26 mouse cellular contexts compared by ENCODE assay signal in the genomic region with DNA sequence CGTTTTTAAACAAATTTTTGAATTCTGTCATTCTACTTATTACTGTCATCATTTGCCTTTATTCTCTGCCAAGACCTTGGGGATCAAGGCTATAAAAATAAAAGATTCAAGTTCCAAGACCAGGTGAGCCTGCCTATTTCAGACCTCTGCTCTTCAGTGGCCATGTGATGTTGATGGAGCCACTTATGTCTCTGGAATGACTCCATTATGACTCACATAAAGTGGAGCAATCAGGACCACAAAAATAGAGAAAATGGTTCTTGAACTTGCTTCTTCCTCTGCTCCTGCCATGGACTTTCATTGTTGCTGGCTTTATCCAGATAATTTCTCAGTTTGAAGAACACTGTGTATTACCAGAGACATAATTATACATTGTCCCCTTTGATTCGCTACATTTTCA.
"Had no signal": no experiment of that assay in that cellular context is flagged by ENCODE, and none has a peak within 500 bp of the region (broad histone marks: within the 10 kb centered on the region; RNA-seq: fewer than 3 reads in every experiment).

No protein-coding gene starts in this region.

- H3K9ac ChIP-seq: heart, embryonic 13.5 days; heart, embryonic 15.5 days; hindbrain, embryonic 14.5 days; kidney, embryonic 15.5 days; limb, embryonic 13.5 days; limb, embryonic 15.5 days; liver, embryonic 12.5 days had no signal

- H3K4me2 ChIP-seq: heart, embryonic 11.5 days; heart, embryonic 13.5 days; heart, embryonic 15.5 days; hindbrain, embryonic 14.5 days; kidney, embryonic 15.5 days; limb, embryonic 13.5 days; limb, embryonic 15.5 days; liver, embryonic 12.5 days had no signal

- DNase-seq: gastrocnemius, postnatal 14 days; gastrocnemius, postnatal 36 days; heart, adult 11 months; heart, adult 2 months; heart, postnatal 14 days; heart, postnatal 36 days; kidney, adult 11 months; kidney, adult 2 months; kidney, adult 9 months; kidney, postnatal 14 days; kidney, postnatal 36 days; layer of hippocampus, adult 9-11 months; layer of hippocampus, postnatal 36 days; left cerebral cortex, postnatal 4 days had no signal

- H3K27me3 ChIP-seq: heart, embryonic 13.5 days; heart, embryonic 15.5 days; kidney, embryonic 15.5 days; limb, embryonic 13.5 days; limb, embryonic 15.5 days; liver, embryonic 12.5 days had no signal

- H3K27ac ChIP-seq: heart, adult 2 months; heart, embryonic 13.5 days; heart, embryonic 15.5 days; hindbrain, embryonic 14.5 days; kidney, embryonic 15.5 days; kidney, postnatal 0 days; limb, embryonic 13.5 days; limb, embryonic 15.5 days; liver, embryonic 12.5 days had no signal

- H3K9me3 ChIP-seq: heart, embryonic 13.5 days; heart, embryonic 15.5 days; kidney, embryonic 15.5 days; limb, embryonic 13.5 days; limb, embryonic 15.5 days; liver, embryonic 12.5 days had no signal

- H3K4me3 ChIP-seq: heart, adult 2 months; heart, embryonic 13.5 days; heart, embryonic 15.5 days; kidney, embryonic 15.5 days; limb, embryonic 13.5 days; limb, embryonic 15.5 days; liver, embryonic 12.5 days had no signal

- H3K4me1 ChIP-seq: liver, embryonic 12.5 days had no signal

- ATAC-seq: hindbrain, embryonic 16.5 days; inflammation-experienced regulatory T-cells, adult 6 months; intestine, embryonic 16.5 days; liver, embryonic 12.5 days had no signal

- H3K36me3 ChIP-seq: heart, embryonic 13.5 days; heart, embryonic 15.5 days; kidney, embryonic 15.5 days; limb, embryonic 13.5 days; limb, embryonic 15.5 days; liver, embryonic 12.5 days had no signal
